In the genomic region with DNA sequence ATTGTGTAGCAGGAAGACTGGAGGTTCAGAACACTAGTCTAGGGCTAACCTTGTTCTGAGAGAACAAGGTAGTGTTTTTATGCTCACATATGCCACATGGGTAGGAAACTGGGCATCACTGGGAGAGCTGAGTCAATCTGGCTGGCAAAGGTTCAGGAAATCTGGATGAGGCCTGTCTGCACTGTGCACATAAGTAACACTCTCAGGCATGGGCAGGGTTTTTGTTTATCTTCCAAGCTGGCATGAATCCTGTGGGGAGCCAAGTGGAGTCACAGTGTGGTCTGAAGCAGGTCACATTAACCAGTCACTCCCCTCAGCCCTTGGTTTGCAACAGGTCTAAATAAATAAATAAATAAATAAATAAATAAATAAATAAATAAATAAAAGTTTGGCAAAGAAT, we compare ENCODE assay signal across 8 mouse cellular contexts. TPM values are rescaled to one million over a fixed set of nuclear protein-coding genes. Genes with fewer than 3 reads are reported as not detected.
DNase-seq lines count a peak whose midpoint lies in the region; ATAC-seq and TF ChIP-seq lines count a peak whose summit lies in the region.

No protein-coding gene starts in this region.

- H3K27me3 ChIP-seq in hindbrain, postnatal 0 days (ENCODE audit: insufficient read depth, low read length): no peaks in the 10 kb centered on the region
- no peaks in the 10 kb centered on the region for H3K27me3 ChIP-seq in hindbrain, embryonic 10.5 days (ENCODE audit: insufficient read depth, poor library complexity, severe bottlenecking)
- H3K27me3 ChIP-seq in heart, embryonic 15.5 days: no peaks in the 10 kb centered on the region
- H3K27me3 ChIP-seq in limb, embryonic 14.5 days (ENCODE audit: control insufficient read depth, insufficient read depth, low read length): no peaks in the 10 kb centered on the region

- H3K4me2 ChIP-seq in hindbrain, postnatal 0 days (ENCODE audit: low read depth, low read length): no peak overlapping the region
- no peak overlapping the region for H3K4me2 ChIP-seq in heart, embryonic 15.5 days
- H3K4me2 ChIP-seq in limb, embryonic 14.5 days (replicated peaks; ENCODE audit: low read depth, low read length, severe bottlenecking): no peak overlapping the region

- peak; percentile 81 for ATAC-seq in hindbrain, postnatal 0 days
- ATAC-seq in heart, embryonic 15.5 days (replicated peaks; ENCODE audit: insufficient number of reproducible peaks, insufficient read depth, low FRiP score, low read depth): peak; percentile 80
- ATAC-seq in limb, embryonic 14.5 days (ENCODE audit: low FRiP score, low read depth): no peak

- no peaks in the 10 kb centered on the region for H3K4me1 ChIP-seq in hindbrain, postnatal 0 days (ENCODE audit: insufficient read depth, low read length)
- H3K4me1 ChIP-seq in hindbrain, embryonic 10.5 days (replicated peaks): no peaks in the 10 kb centered on the region
- peaks cover 25% of the 10 kb centered on the region for H3K4me1 ChIP-seq in heart, embryonic 15.5 days (replicated peaks)
- H3K4me1 ChIP-seq in limb, embryonic 14.5 days (ENCODE audit: control insufficient read depth, insufficient read depth, low read length): no peaks in the 10 kb centered on the region

- H3K9ac ChIP-seq in hindbrain, postnatal 0 days (replicated peaks; ENCODE audit: low read length): no peak overlapping the region
- no peak overlapping the region for H3K9ac ChIP-seq in heart, embryonic 15.5 days
- no peak overlapping the region for H3K9ac ChIP-seq in limb, embryonic 14.5 days (ENCODE audit: low read depth, low read length, severe bottlenecking)

- peak; percentile 61 for DNase-seq in hindbrain, postnatal 0 days (ENCODE audit: low spot score)
- no peak for DNase-seq in hindbrain, embryonic 10.5 days (ENCODE audit: low spot score)
- DNase-seq in brain, embryonic 14.5 days (ENCODE audit: low read depth): peak; percentile 53
- DNase-seq in limb, embryonic 14.5 days (ENCODE audit: low spot score): peak; percentile 33
- DNase-seq in natural killer cell, adult 2 months (ENCODE audit: low spot score in 2 of 2): no peak
- DNase-seq in embryo, embryonic 10 days (ENCODE audit: low spot score): no peak
- DNase-seq in right cerebral cortex, postnatal 36 days (ENCODE audit: low spot score in 2 of 2): no peak

- TF ChIP-seq POLR2A in brain, embryonic 14.5 days (IDR thresholded peaks at IDR 0.05; ENCODE audit: borderline replicate concordance, extremely low read depth, insufficient read depth, insufficient read length, poor library complexity, severe bottlenecking): no peak
- no peak for TF ChIP-seq POLR2A in limb, embryonic 14.5 days (IDR thresholded peaks at IDR 0.05; ENCODE audit: borderline replicate concordance, extremely low read depth, insufficient read depth, insufficient read length)

- H3K36me3 ChIP-seq in hindbrain, postnatal 0 days (ENCODE audit: insufficient read depth, low read length): no peaks in the 10 kb centered on the region
- no peaks in the 10 kb centered on the region for H3K36me3 ChIP-seq in hindbrain, embryonic 10.5 days
- no peaks in the 10 kb centered on the region for H3K36me3 ChIP-seq in heart, embryonic 15.5 days
- H3K36me3 ChIP-seq in limb, embryonic 14.5 days (ENCODE audit: control insufficient read depth, insufficient read depth, low read length): no peaks in the 10 kb centered on the region

- H3K9me3 ChIP-seq in hindbrain, postnatal 0 days (ENCODE audit: low read length): no peaks in the 10 kb centered on the region
- H3K9me3 ChIP-seq in hindbrain, embryonic 10.5 days: no peaks in the 10 kb centered on the region
- H3K9me3 ChIP-seq in heart, embryonic 15.5 days (replicated peaks): no peaks in the 10 kb centered on the region
- no peaks in the 10 kb centered on the region for H3K9me3 ChIP-seq in limb, embryonic 14.5 days (ENCODE audit: control insufficient read depth, low read length)

- no peak overlapping the region for H3K27ac ChIP-seq in hindbrain, postnatal 0 days
- no peak overlapping the region for H3K27ac ChIP-seq in hindbrain, embryonic 10.5 days
- H3K27ac ChIP-seq in heart, embryonic 15.5 days: peak overlapping the region; percentile 82
- H3K27ac ChIP-seq in limb, embryonic 14.5 days (replicated peaks; ENCODE audit: low read depth, low read length): no peak overlapping the region

- no peak for TF ChIP-seq CTCF in hindbrain, postnatal 0 days (IDR thresholded peaks at IDR 0.05; ENCODE audit: low read depth)
- no peak for TF ChIP-seq CTCF in brain, embryonic 14.5 days (IDR thresholded peaks at IDR 0.05; ENCODE audit: borderline replicate concordance, extremely low read depth, insufficient read depth, insufficient read length)

- H3K4me3 ChIP-seq in hindbrain, postnatal 0 days (ENCODE audit: low read length): no peak overlapping the region
- no peak overlapping the region for H3K4me3 ChIP-seq in hindbrain, embryonic 10.5 days
- no peak overlapping the region for H3K4me3 ChIP-seq in heart, embryonic 15.5 days
- no peak overlapping the region for H3K4me3 ChIP-seq in limb, embryonic 14.5 days (replicated peaks; ENCODE audit: low read length)

RNA-seq across cellular contexts. Expression of a gene that starts 53.0 kb away (rescaled TPM):
- total RNA-seq in hindbrain, postnatal 0 days (2014; rRNA removed): 2.5 and 2.8 TPM in 2 replicates
- polyA plus RNA-seq in hindbrain, postnatal 0 days (2015; fragmentation: Nextera tagmentation; extraction: Ambion mirVana): 2.4 TPM in 2 replicates
- 0.95 and 1.3 TPM in 2 replicates for polyA plus RNA-seq in hindbrain, embryonic 10.5 days (2016; fragmentation: Nextera tagmentation; extraction: Ambion mirVana)
- 1.7 and 2.5 TPM in 2 replicates for polyA plus RNA-seq in brain, embryonic 14.5 days (2012; rRNA removed)
- 4.4 and 5.0 TPM in 2 replicates for polyA plus RNA-seq in heart, embryonic 15.5 days (2015; fragmentation: Nextera tagmentation; extraction: Ambion mirVana)
- polyA plus RNA-seq in limb, embryonic 14.5 days (2012; rRNA removed): 17.5 and 19.1 TPM in 2 replicates
- polyA plus RNA-seq in limb, embryonic 14.5 days (2014; fragmentation: Nextera tagmentation; extraction: Ambion mirVana): 23.2 and 27.3 TPM in 2 replicates

Comparison
In these comparisons a context has a peak if more than half of its experiments do, and no peak if none do; other contexts are left out.
1. DNase-seq: peak in hindbrain, postnatal 0 days (single experiment), brain, embryonic 14.5 days (single experiment) and limb, embryonic 14.5 days (single experiment); none in hindbrain, embryonic 10.5 days (single experiment), natural killer cell, adult 2 months (0 of 2), embryo, embryonic 10 days (single experiment) and right cerebral cortex, postnatal 36 days (0 of 2).